Mouse (Mus musculus) spleen, adult 2 months (tissue): Measurements from ENCODE around the gene Sprr1b. TPM values are rescaled to one million over a fixed set of nuclear protein-coding genes. Genes with fewer than 3 reads are reported as not detected.

ENCODE experiments used
- DNase-seq, 2 experiments: peaks; one replicate each; pipeline versions ENCODE4 v3.0.0 to v3.0.0-alpha.2; 2012 to 2021; ENCODE audit warnings: low spot score in 2 of 2, low read depth in 1 of 2
- H3K27ac ChIP-seq: fragments of 200-500 bp; 2 replicates; pipeline ENCODE4 v1.5.1; 2012; ENCODE audit warnings: low read length, inconsistent platforms; ENCODE audit not compliant: insufficient read depth
- H3K27me3 ChIP-seq: fragments of 200-500 bp; 2 replicates; pipeline ENCODE4 v1.6.1; 2012; ENCODE audit warnings: mild to moderate bottlenecking, moderate library complexity, low read length, inconsistent platforms; ENCODE audit not compliant: control insufficient read depth, insufficient read depth
- H3K36me3 ChIP-seq: fragments of 200-500 bp; 2 replicates; pipeline ENCODE4 v1.6.1; 2012; ENCODE audit warnings: mild to moderate bottlenecking, low read length, inconsistent platforms; ENCODE audit not compliant: control insufficient read depth, insufficient read depth
- H3K4me1 ChIP-seq: fragments of 200-500 bp; 2 replicates; pipeline ENCODE4 v1.6.1; 2011; ENCODE audit warnings: inconsistent platforms; ENCODE audit not compliant: control insufficient read depth, insufficient read depth, insufficient read length
- H3K4me3 ChIP-seq: fragments of 200-500 bp; 2 replicates; pipeline ENCODE4 v1.5.1; 2011; ENCODE audit warnings: mild to moderate bottlenecking, inconsistent platforms; ENCODE audit not compliant: insufficient read depth, insufficient read length; ENCODE audit errors: extremely low read depth
- CTCF ChIP-seq: fragments of 200-500 bp; IDR thresholded peaks from 2 replicates; pipeline ENCODE4 v1.5.1; 2011; ENCODE audit warnings: mild to moderate bottlenecking, inconsistent platforms; ENCODE audit not compliant: insufficient read depth, insufficient read length, insufficient replicate concordance; ENCODE audit errors: extremely low read depth
- POLR2A ChIP-seq: fragments of 200-500 bp; IDR thresholded peaks from 2 replicates; pipeline ENCODE4 v1.6.1; 2011; ENCODE audit warnings: low read depth, low read length, inconsistent platforms
- WGBS: fragments of 180-500 bp; shearing (Covaris S2); methylation state at CpG from one replicate; pipeline ENCODE4 v1.1.7; 2018; 5-methylcytosine and 5-hydroxymethylcytosine counted together
- polyA plus RNA-seq: library from polyadenylated mRNA; depleted of rRNA; stranded (reverse); fragments of >200 nt; gene quantifications from 2 replicates; pipeline ENCODE4 v1.2.3, GENCODE M21; 2012

Gene Sprr1b
- polyA plus RNA-seq, 1 experiment: not detected

DNA sequence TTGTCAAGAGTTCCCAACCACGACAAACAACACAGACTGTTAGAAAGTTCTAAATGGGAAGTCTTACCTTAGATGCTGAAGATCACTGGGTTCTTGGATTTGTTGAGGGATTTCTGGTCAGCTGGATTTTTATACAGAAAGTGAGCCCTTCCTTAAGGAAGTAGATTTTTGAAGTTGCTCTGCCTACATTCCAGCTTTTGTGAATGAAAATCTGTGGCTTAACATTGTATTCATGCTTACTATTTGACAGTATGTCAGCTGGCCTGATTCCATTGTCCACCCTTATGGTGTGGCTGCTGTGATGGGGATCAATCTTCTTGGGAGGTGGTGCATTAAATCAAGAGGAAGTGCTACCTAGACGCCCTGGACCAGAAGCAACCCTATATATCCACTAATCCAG is 20.0 kb upstream of the Sprr1b start, which contains the start of gene Sprr3:
Sprr3 (minus strand) TSS at position 101 of the 400 bp plus-strand sequence.
- Histone ChIP-seq H3K27ac (no peak within 1 kb of the TSS), H3K27me3 (no peaks in the 10 kb centered on the region), H3K4me1 (no peaks in the 10 kb centered on the region), H3K36me3 (no peaks in the 10 kb centered on the region), H3K4me3 (no peak within 1 kb of the TSS)
- no peak for TF ChIP-seq CTCF
- TF ChIP-seq POLR2A: no peak
- WGBS: 64% methylated on average over 2 of the region's 2 CpGs
- DNase-seq: no peak

DNA sequence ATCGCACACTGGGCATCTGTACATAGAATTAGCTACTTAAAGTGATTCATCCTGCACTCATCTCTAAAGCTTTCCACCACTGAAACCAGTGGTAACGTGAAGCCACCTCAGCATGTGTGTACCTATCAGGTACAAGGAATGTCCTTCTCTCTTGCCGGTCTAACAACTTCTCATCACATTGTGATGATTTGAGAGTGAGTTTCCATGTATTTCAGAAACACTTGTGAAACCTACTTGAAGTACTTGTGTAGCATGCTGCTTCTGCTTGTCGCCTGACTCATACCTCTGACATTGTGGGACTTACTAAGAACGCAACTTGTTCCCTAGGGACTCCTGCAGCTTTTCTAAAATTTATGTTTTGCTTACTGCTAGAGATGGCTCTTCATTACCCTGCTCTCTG is 16.6 kb upstream of the Sprr1b start:
- Histone ChIP-seq H3K36me3 (no peaks in the 10 kb centered on the region), H3K4me3 (no peak overlapping the region), H3K27me3 (no peaks in the 10 kb centered on the region), H3K4me1 (no peaks in the 10 kb centered on the region), H3K27ac (no peak overlapping the region)
- no peak for DNase-seq
- WGBS: 87% methylated on average over 5 of the region's 5 CpGs
- TF ChIP-seq POLR2A: no peak
- TF ChIP-seq CTCF: no peak

DNA sequence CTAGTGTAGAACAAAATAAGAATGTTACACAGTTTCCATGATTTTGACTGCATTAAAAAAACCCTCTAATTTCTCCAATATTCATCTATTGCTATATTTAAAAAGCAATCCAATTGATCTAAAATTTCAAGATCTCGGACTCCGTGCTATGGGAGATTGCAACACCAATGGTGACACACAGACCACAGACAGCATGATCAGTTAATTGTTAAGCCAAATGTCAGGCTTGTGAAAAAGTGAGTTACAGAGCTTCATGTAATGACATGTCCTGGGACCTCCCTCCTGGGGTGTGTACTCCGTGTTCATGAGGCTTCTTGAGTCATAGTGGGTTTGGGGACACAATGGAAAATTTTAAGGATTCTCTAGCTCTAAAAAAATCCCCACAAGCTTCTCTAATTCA is 1.6 kb upstream of the Sprr1b start:
- Histone ChIP-seq H3K4me3 (no peak overlapping the region), H3K36me3 (no peaks in the 10 kb centered on the region), H3K27me3 (no peaks in the 10 kb centered on the region), H3K27ac (no peak overlapping the region), H3K4me1 (no peaks in the 10 kb centered on the region)
- no peak for TF ChIP-seq POLR2A
- no peak for TF ChIP-seq CTCF
- 82% methylated on average over 3 of the region's 3 CpGs for WGBS
- no peak for DNase-seq

DNA sequence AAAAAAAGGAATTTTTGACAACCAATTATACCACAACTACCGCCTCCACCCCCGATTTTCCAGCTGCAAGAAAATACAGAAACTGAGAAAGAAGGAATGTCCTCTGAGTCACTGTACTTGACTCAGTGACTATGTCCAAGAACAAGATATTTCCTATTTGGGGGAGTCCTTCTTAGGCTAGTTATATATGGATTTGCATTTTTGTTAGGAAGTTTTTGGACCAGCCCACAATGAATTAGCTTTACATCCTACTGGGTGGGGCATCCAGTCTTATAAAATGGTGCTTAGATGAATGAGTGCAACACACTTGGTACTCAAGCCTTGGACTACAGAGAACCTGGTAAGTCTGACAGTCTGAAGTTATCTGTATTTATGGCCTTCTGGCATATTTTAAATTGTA is 6.3 kb downstream of the Sprr1b start, which contains the start of gene Sprr2k:
Sprr2k (plus strand) TSS at position 301 of the 400 bp plus-strand sequence.
- H3K36me3 ChIP-seq: no peaks in the 10 kb centered on the region
- 82% methylated on average over 2 of the region's 2 CpGs for WGBS
- no peaks in the 10 kb centered on the region for H3K4me1 ChIP-seq
- H3K27me3 ChIP-seq: no peaks in the 10 kb centered on the region
- no peak within 1 kb of the TSS for H3K27ac ChIP-seq
- H3K4me3 ChIP-seq: no peak within 1 kb of the TSS
- TF ChIP-seq POLR2A (no peak), CTCF (no peak)
- DNase-seq: no peak

DNA sequence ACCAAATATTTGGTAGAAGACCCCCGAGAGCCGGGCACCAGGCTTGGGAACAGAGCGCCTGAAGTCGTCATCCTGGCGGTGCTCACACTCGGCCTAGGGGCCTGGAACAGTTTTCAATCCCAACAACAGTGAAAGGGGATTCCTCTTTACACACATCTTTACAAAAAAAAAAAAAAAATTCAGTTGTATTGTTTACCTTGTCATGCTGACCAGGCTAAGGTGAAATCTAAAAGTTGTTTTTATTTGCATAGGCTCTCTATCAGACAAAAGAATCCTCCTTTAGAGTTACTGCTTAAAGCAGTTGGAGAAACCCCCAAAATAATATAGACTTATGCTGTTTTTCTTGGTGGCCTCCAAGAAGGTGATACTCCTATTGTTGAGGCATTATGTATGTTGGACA is 9.3 kb downstream of the Sprr1b start, which contains the start of gene Gm9774:
Gm9774 (minus strand) TSS at position 101 of the 400 bp plus-strand sequence.
- Histone ChIP-seq H3K27me3 (no peaks in the 10 kb centered on the region), H3K27ac (no peak within 1 kb of the TSS), H3K36me3 (no peaks in the 10 kb centered on the region), H3K4me1 (no peaks in the 10 kb centered on the region), H3K4me3 (no peak within 1 kb of the TSS)
- DNase-seq: no peak
- WGBS: 92% methylated on average over 6 of the region's 6 CpGs
- no peak for TF ChIP-seq POLR2A
- no peak for TF ChIP-seq CTCF

DNA sequence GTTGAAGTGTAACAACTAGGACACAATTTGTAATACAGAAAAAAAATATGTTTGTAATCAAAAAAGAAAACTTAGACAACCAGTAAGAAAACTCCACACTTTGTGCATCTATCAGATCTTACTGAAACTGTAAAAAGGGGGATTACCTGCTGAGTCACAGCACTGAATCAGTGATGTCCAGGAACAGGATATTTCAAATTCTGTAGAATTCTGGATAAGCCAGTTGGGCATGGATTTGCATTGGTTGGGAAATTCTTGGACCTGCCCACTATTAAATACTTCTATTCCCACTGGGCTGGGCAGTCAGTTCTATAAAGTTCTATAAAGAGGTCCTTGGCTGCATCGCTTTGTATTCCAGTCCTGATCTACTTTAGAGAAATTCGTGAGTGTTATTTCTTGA is 20.8 kb downstream of the Sprr1b start, which contains the start of gene Sprr2j-ps:
Sprr2j-ps (plus strand) TSS at position 301 of the 400 bp plus-strand sequence.
- TF ChIP-seq POLR2A (no peak), CTCF (no peak)
- WGBS: 96% methylated on average over 2 of the region's 2 CpGs
- no peak for DNase-seq

DNA sequence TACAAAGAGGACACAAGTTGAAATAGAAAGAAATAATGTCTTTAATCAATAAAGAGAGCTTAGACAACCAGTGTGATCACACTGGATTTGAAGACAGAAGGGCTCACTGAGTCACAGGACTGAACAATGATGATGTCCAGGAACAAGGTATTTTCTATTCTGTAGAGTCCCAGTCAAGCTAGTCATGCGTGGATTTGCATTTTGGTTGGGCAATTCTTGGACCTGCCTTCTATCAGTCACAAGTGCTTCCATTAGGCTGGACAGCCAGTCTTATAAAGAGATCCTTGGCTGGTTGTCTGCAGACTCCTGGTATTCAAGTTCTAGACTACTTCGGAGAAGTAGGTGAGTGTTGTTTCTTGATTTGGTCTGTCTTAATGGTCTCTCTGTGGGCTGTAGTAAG is 30.9 kb downstream of the Sprr1b start, which contains the start of gene Sprr2i:
Sprr2i (plus strand) TSS at position 301 of the 400 bp plus-strand sequence.
- Histone ChIP-seq H3K27me3 (no peaks in the 10 kb centered on the region), H3K36me3 (no peaks in the 10 kb centered on the region), H3K4me1 (no peaks in the 10 kb centered on the region), H3K27ac (no peak within 1 kb of the TSS), H3K4me3 (no peak within 1 kb of the TSS)
- no peak for DNase-seq
- 94% methylated on average over 2 of the region's 2 CpGs for WGBS
- no peak for TF ChIP-seq POLR2A
- no peak for TF ChIP-seq CTCF

More for the DNA sequence above, 20.8 kb downstream of the Sprr1b start, which contains the start of gene Sprr2j-ps:
- Histone ChIP-seq H3K4me3 (no peak within 1 kb of the TSS), H3K36me3 (no peaks in the 10 kb centered on the region), H3K27me3 (no peaks in the 10 kb centered on the region), H3K4me1 (no peaks in the 10 kb centered on the region), H3K27ac (no peak within 1 kb of the TSS)
